Mouse (Mus musculus) heart, embryonic 13.5 days (tissue): ENCODE measurements around the gene Stxbp5. TPM values are rescaled to one million over a fixed set of nuclear protein-coding genes. Genes with fewer than 3 reads are reported as not detected.

Experiments used
- ATAC-seq: fragments of 200-750 bp; cut with Nextera tagmentation; 2 replicates; pipeline ENCODE4 v1.8.0; 2017; ENCODE audit warnings: moderate TSS enrichment; ENCODE audit not compliant: insufficient number of reproducible peaks, low FRiP score, low TSS enrichment; ENCODE audit errors: extremely low read depth
- H3K27ac ChIP-seq: fragments of 300-500 bp; sonication (generic); replicated peaks from 2 replicates; pipeline ENCODE4 v1.5.1; 2015; ENCODE audit warnings: moderate library complexity, mild to moderate bottlenecking, inconsistent platforms
- H3K27me3 ChIP-seq: fragments of 300-500 bp; sonication (generic); replicated peaks from 2 replicates; pipeline ENCODE4 v1.6.1; 2015; ENCODE audit warnings: mild to moderate bottlenecking, inconsistent platforms
- H3K36me3 ChIP-seq: fragments of 300-500 bp; sonication (generic); 2 replicates; pipeline ENCODE4 v1.6.1; 2015; ENCODE audit warnings: mild to moderate bottlenecking, inconsistent platforms
- H3K4me1 ChIP-seq: fragments of 300-500 bp; sonication (generic); 2 replicates; pipeline ENCODE4 v1.6.1; 2015; ENCODE audit warnings: inconsistent platforms
- H3K4me2 ChIP-seq: fragments of 300-500 bp; sonication (generic); 2 replicates; pipeline ENCODE4 v1.6.1; 2015; ENCODE audit warnings: inconsistent platforms, mild to moderate bottlenecking, moderate library complexity
- H3K4me3 ChIP-seq: fragments of 300-500 bp; sonication (generic); 2 replicates; pipeline ENCODE4 v1.5.1; 2015; ENCODE audit warnings: moderate library complexity, mild to moderate bottlenecking, inconsistent platforms
- H3K9ac ChIP-seq: fragments of 300-500 bp; sonication (generic); 2 replicates; pipeline ENCODE4 v1.6.1; 2015; ENCODE audit warnings: inconsistent platforms, mild to moderate bottlenecking, moderate library complexity
- H3K9me3 ChIP-seq: fragments of 300-500 bp; sonication (generic); 2 replicates; pipeline ENCODE4 v1.6.1; 2016; ENCODE audit warnings: inconsistent platforms
- WGBS: fragments of 180-500 bp; shearing (Covaris S2); methylation state at CpG from one replicate; pipeline ENCODE4 v1.1.7; 2015; ENCODE audit warnings: mixed read lengths; 5-methylcytosine and 5-hydroxymethylcytosine counted together
- polyA plus RNA-seq: library from polyadenylated mRNA; unstranded; fragments of >200 nt; fragmentation: Nextera tagmentation; extraction: Ambion mirVana; gene quantifications from 2 replicates; pipeline ENCODE4 v1.2.1, GENCODE M21; 2015

Gene Stxbp5
- polyA plus RNA-seq, 1 experiment from 2014 or later: 2.7 TPM

DNA sequence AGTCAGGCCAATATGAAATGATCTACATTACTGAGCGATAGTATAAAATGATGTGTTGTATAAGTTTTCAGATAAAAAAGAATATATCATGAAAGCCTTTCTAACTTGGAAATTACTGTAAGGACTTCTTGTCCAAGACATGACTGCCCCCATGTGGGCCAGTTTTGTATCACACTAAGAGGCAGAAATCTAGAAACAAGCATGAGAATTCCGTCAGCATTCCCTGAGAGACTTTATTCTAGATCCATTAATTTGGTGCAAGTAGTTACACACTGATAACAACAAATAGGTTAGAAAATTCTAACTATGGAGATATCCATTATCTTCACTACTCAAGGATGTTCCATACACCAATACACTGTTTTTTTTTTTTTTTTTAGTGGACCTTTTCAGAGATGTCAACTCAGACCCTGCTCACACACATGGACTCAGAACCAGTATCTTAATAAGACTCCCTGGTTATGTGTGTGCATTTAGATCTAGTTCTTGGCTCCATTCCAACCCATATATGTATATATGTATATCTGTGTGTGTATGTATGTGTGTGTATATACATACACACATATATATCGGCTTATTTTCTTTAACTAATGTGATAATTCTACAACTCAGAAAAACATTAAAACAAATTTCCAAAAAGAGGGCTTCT lies 145.9 kb downstream of the Stxbp5 start:
- 46% methylated on average over 3 of the region's 3 CpGs for WGBS
- Histone ChIP-seq H3K27me3 (no peaks in the 10 kb centered on the region), H3K36me3 (0 out of 2 replicates have a peak, but pooled peaks cover 1% of the 10 kb centered on the region)

DNA sequence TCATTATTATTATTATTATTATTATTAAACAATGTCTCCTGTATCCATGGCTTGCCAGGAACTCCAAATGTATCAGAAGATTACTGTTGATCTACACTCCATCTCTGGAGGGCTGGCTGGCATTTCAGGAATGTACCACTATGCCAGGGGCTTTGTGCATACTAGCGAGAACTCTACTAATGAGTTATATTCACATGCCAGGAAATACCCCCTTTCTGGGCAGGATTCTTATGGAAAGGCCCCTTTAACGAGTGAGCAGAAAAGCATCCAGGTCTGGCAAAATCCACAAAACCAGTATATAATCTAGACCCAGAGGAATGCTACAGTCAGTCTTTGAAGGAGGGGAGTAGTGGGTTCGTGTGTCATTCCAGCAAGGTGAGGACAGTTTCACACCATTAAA lies 167.0 kb downstream of the Stxbp5 start:
- no peak for ATAC-seq
- Histone ChIP-seq H3K9ac (no peak overlapping the region), H3K9me3 (no peaks in the 10 kb centered on the region), H3K4me3 (no peak overlapping the region), H3K36me3 (no peaks in the 10 kb centered on the region), H3K4me1 (no peaks in the 10 kb centered on the region), H3K4me2 (no peak overlapping the region), H3K27ac (no peak overlapping the region), H3K27me3 (no peaks in the 10 kb centered on the region)
- 62% methylated on average over 3 of the region's 3 CpGs for WGBS

More for the DNA sequence above, 145.9 kb downstream of the Stxbp5 start:
- Histone ChIP-seq H3K4me3 (no peak overlapping the region), H3K4me1 (peaks cover 9% of the 10 kb centered on the region), H3K9ac (no peak overlapping the region), H3K9me3 (no peaks in the 10 kb centered on the region), H3K4me2 (no peak overlapping the region), H3K27ac (no peak overlapping the region)
- ATAC-seq: no peak

DNA sequence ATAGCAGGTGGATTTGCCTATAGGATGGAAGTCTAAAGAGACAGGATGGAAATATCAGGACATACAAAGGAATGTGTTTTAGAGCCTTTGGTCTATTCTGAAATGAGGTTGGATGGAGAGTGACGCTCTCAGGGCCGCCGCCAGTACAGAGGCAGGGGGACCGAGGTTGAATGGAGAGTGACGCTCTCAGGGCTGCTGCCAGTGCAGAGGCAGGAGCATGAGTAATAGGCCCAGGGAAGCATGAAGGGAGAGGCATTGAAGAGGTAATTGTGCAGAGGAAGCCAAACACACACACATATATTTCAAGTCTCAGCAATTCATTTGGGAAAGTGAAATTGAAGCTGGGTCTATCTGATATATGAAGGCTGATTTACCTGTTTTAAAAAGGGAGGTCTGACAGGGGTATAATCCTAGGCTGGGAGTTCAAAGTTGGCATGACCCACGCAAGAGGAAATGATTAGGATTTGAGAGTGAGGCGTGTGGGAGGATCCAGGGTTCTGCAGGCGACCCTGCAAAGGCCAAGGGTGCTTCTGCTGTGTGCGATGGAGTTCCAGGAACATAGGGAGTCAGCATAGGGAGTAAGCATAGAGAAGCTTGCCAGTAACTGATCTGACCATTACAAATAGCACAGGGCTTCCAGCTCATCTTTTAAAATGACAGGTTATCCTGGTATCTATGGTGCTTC lies 168.7 kb downstream of the Stxbp5 start:
- Histone ChIP-seq H3K27me3 (no peaks in the 10 kb centered on the region), H3K27ac (no peak overlapping the region), H3K9me3 (no peaks in the 10 kb centered on the region), H3K4me1 (no peaks in the 10 kb centered on the region), H3K9ac (no peak overlapping the region), H3K4me3 (no peak overlapping the region), H3K36me3 (no peaks in the 10 kb centered on the region), H3K4me2 (no peak overlapping the region)
- no peak for ATAC-seq
- WGBS: 78% methylated on average over 9 of the region's 9 CpGs

DNA sequence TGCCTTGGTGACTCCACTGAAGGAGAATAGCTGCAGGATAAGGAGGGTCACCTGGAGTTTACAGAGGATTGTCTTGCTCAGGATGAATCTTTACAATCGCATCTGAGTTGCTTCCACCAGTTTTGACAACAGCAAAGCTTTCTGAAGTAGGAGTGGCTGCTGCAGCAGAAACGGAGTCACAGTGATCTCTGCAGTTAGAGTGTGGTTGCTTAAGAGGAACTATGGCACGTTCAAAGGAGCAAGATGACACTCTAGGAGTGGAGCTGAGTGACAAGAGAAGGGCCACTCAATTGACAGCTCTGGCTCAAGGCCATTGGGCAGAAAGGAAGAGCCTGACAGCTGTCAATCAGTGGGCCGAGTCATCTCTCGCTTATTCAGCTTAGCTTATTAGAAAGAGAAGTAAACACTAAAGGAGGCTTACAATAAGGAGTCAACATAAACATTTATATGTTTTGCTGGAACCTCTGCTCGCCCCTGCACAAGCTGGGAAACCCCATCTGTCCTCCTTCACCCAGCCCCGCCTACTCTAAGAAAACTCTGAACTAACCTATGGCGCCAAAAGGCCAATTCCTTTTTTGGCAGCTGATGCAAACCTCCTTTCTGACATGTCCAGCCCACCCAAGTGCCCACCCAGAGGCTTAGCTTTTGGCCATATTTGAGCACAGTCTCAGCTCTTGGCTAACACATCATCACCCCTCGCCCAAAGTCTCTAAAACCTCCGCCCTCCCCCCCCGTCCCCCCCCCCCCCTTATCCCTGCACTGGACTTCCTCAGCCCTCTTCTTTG lies 178.2 kb downstream of the Stxbp5 start:
- Histone ChIP-seq H3K4me1 (peaks cover 5% of the 10 kb centered on the region; the same call in 1 of the 2 replicates), H3K27ac (no peak overlapping the region), H3K9me3 (no peaks in the 10 kb centered on the region), H3K36me3 (no peaks in the 10 kb centered on the region), H3K27me3 (no peaks in the 10 kb centered on the region), H3K4me3 (no peak overlapping the region), H3K9ac (no peak overlapping the region), H3K4me2 (no peak overlapping the region)
- no peak for ATAC-seq
- 73% methylated on average over 10 of the region's 11 CpGs for WGBS

DNA sequence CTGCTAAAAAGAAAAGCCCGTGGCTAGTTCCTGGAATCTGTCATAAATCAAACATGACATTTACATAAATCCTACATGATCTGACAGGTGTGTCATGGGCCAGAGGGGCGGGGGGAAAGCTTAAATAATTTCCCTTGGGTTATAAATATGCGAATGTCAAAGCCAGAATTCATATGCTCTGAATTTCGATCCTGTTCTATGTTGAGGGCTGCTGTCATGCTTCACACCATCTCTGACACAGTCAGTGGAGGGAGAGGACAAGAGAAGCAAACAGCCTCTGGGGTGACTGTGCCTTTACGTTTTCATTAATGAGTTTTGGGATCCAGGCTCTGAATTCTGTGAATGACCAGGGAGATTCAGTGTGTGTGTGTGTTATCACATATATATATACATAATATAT lies 180.9 kb downstream of the Stxbp5 start:
- no peaks in the 10 kb centered on the region for H3K36me3 ChIP-seq
- H3K9ac ChIP-seq: no peak overlapping the region
- H3K4me3 ChIP-seq: no peak overlapping the region
- H3K27ac ChIP-seq: no peak overlapping the region
- no peaks in the 10 kb centered on the region for H3K27me3 ChIP-seq
- no peak overlapping the region for H3K4me2 ChIP-seq
- no peak for ATAC-seq
- no peaks in the 10 kb centered on the region for H3K9me3 ChIP-seq
- H3K4me1 ChIP-seq: peaks cover 5% of the 10 kb centered on the region; the same call in 1 of the 2 replicates
- WGBS: 75% methylated on average over 5 of the region's 5 CpGs

DNA sequence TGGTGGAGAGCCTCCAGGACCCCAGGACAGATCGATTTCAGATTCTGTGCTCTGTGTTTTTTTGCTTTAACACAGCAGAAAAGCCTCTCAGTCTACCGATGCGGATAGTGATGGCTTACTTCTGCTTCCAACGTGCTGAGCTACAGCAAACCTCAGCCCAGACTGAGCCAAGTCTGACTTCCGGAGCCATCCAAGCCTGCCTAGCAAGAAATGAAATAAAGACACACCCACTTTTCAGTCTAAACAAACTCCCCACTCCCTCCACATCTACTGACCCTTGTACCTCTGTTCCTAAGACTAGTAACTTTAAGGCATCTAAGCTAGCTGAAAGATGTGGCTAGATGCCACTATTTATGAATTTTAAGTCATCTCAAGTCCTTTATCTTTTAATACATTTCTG lies 182.8 kb downstream of the Stxbp5 start:
- H3K27ac ChIP-seq: no peak overlapping the region

More for the DNA sequence above, 182.8 kb downstream of the Stxbp5 start:
- WGBS: 66% methylated on average over 5 of the region's 5 CpGs
- H3K4me3 ChIP-seq: no peak overlapping the region
- H3K36me3 ChIP-seq: no peaks in the 10 kb centered on the region
- H3K4me2 ChIP-seq: no peak overlapping the region
- H3K9ac ChIP-seq: no peak overlapping the region
- no peak for ATAC-seq
- H3K4me1 ChIP-seq: peaks cover 5% of the 10 kb centered on the region; the same call in 1 of the 2 replicates
- H3K27me3 ChIP-seq: no peaks in the 10 kb centered on the region
- H3K9me3 ChIP-seq: no peaks in the 10 kb centered on the region

Other genes with a start within 250 kb of the Stxbp5 start
- gene Samd5, start 225.9 kb downstream of the Stxbp5 start, polyA plus RNA-seq: 2.4 and 2.8 TPM in 2 replicates